Mouse (Mus musculus): Measurements from ENCODE around the gene Satb2. TPM values are rescaled to one million over a fixed set of nuclear protein-coding genes. Genes with fewer than 3 reads are reported as not detected.
A peak's percentile ranks its signal among the peaks of the same experiment; 100 is the strongest.

Satb2 gene
- polyA plus RNA-seq, 1 experiment: 0.15 TPM

DNA sequence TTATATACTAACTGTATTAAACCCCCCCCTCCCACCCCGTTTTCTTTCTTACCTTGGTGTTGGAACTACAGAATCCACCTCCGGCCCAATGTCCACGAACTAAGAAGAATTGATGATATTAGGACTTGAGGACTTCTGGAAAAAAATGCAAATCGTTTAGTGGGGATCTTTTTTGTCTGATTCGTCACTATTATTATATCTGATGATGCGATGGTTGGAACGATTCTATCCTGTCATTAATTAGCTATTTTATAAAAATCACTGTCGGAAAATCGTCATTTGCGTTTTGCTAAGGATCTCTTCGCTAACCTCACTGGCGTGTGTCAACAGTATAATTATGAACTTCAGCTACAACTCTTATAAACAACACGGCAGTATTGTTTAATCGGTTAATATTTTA lies 4.3 kb downstream of the Satb2 start:
- Histone ChIP-seq H3K36me3 (replicated peaks; ENCODE audit: low read length) (no peaks in the 10 kb centered on the region), H3K27me3 (replicated peaks) (peaks cover 87% of the 10 kb centered on the region), H3K9me3 (no peaks in the 10 kb centered on the region), H3K4me3 (replicated peaks) (no peak overlapping the region), H3K4me1 (peaks cover 63% of the 10 kb centered on the region)
- TF ChIP-seq GATA1 (IDR thresholded peaks at IDR 0.05; ENCODE audit: borderline replicate concordance, low read length): no peak
- TF ChIP-seq FLI1 (IDR thresholded peaks at IDR 0.05; ENCODE audit: low read length): no peak

- peak overlapping the region; percentile 92 for H3K4me3 ChIP-seq (replicated peaks)
- H3K9me3 ChIP-seq: no peaks in the 10 kb centered on the region
- peaks cover 63% of the 10 kb centered on the region for H3K4me1 ChIP-seq
- peaks cover 90% of the 10 kb centered on the region for H3K27me3 ChIP-seq (replicated peaks)
- TF ChIP-seq GATA1 (IDR thresholded peaks at IDR 0.05; ENCODE audit: borderline replicate concordance, low read length) (no peak), FLI1 (IDR thresholded peaks at IDR 0.05; ENCODE audit: low read length) (no peak)
- no peaks in the 10 kb centered on the region for H3K36me3 ChIP-seq (replicated peaks; ENCODE audit: low read length)
Measured at GRCm38 (mm10) chr1:56973593-56973950, 4.9 kb downstream of the Satb2 start.

DNA sequence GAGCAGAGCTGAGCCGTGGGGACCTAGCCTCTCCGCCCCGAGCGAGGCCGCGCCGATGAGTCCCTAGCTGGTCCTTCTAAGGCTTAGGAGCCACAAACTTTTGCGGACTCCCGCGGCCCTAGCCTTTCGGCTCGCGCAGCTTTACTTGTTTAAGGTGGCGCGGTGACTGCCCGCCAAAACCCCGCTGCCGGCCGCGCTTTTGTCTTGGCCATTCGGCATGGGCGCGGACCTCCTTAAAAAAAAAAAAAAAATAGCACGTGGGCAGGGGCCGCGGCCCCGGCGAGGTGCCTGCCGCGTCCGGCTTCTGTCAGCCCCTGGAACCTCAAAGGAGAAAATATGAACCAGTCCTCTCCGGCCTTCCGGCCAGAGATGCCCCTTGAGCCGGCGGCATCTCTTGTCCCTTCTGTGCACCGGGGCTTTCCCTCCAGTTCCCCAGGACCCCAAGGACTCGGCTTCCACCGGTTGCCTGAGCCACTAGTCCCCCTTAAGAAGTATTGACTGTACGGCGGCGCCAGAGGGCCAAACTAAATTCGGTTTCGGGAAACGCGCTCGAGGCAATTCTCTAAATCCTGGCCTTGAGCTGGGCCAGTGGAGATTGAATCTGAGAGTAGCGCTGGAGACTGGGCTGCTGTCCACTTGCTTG lies 5.4 kb downstream of the Satb2 start:
- TF ChIP-seq FLI1 (IDR thresholded peaks at IDR 0.05; ENCODE audit: low read length) (no peak), GATA1 (IDR thresholded peaks at IDR 0.05; ENCODE audit: borderline replicate concordance, low read length) (no peak)
- Histone ChIP-seq H3K36me3 (replicated peaks; ENCODE audit: low read length) (no peaks in the 10 kb centered on the region), H3K4me3 (replicated peaks) (peak overlapping the region; percentile 92), H3K9me3 (no peaks in the 10 kb centered on the region), H3K4me1 (peaks cover 60% of the 10 kb centered on the region), H3K27me3 (replicated peaks) (peaks cover 89% of the 10 kb centered on the region)

- Histone ChIP-seq H3K27me3 (replicated peaks) (peaks cover 86% of the 10 kb centered on the region), H3K36me3 (replicated peaks; ENCODE audit: low read length) (no peaks in the 10 kb centered on the region), H3K4me3 (replicated peaks) (peak overlapping the region; percentile 92), H3K4me1 (peaks cover 53% of the 10 kb centered on the region), H3K9me3 (no peaks in the 10 kb centered on the region)
- TF ChIP-seq GATA1 (IDR thresholded peaks at IDR 0.05; ENCODE audit: borderline replicate concordance, low read length) (no peak), FLI1 (IDR thresholded peaks at IDR 0.05; ENCODE audit: low read length) (no peak)
Measured at GRCm38 (mm10) chr1:56972251-56972949, 6.0 kb downstream of the Satb2 start.

DNA sequence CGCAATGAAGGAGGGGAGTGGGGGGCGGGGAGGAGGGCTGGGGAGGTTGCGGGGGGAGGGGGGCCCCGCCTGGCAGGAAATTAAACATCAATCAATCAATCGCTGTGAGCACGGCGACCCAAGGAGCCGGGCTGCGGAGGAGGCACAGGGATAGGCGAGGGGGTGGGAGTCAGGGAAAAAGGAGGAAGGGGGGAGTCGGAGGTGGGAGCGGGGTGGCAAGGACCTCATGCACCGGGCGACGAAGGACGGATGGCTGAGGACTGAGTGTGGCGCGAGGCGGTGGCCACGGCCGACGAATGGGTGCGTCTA lies 6.6 kb downstream of the Satb2 start:
- Histone ChIP-seq H3K36me3 (replicated peaks; ENCODE audit: low read length) (no peaks in the 10 kb centered on the region), H3K9me3 (no peaks in the 10 kb centered on the region), H3K4me1 (peaks cover 48% of the 10 kb centered on the region), H3K27me3 (replicated peaks) (peaks cover 81% of the 10 kb centered on the region), H3K4me3 (replicated peaks) (peak overlapping the region; percentile 92)
- TF ChIP-seq FLI1 (IDR thresholded peaks at IDR 0.05; ENCODE audit: low read length) (no peak), GATA1 (IDR thresholded peaks at IDR 0.05; ENCODE audit: borderline replicate concordance, low read length) (no peak)

DNA sequence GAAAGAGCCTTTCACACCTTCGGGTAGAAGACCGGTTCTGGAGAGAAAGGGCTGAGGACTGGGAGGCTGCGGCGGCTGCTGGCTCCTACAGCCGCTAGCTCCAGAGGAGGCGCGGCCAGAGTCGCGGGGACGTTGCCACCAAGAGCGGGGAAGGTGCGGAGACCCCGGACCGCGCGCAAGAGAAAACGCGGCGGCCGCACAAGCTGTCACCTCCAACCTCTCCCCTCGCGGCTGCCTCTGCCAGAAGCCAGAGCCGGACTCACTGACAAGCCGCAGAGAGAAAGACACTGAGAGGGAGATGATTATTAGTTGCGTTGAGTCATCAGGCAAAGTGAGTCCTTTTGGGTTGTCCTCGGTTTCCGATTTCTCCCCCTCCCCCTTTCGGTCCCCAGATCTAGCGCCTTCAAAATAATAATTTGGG lies 7.0 kb downstream of the Satb2 start:
- H3K27me3 ChIP-seq (replicated peaks): peaks cover 79% of the 10 kb centered on the region
- no peaks in the 10 kb centered on the region for H3K36me3 ChIP-seq (replicated peaks; ENCODE audit: low read length)
- peaks cover 44% of the 10 kb centered on the region for H3K4me1 ChIP-seq
- peak overlapping the region; percentile 92 for H3K4me3 ChIP-seq (replicated peaks)
- no peak for TF ChIP-seq GATA1 (IDR thresholded peaks at IDR 0.05; ENCODE audit: borderline replicate concordance, low read length)
- no peak for TF ChIP-seq FLI1 (IDR thresholded peaks at IDR 0.05; ENCODE audit: low read length)
- H3K9me3 ChIP-seq: no peaks in the 10 kb centered on the region

DNA sequence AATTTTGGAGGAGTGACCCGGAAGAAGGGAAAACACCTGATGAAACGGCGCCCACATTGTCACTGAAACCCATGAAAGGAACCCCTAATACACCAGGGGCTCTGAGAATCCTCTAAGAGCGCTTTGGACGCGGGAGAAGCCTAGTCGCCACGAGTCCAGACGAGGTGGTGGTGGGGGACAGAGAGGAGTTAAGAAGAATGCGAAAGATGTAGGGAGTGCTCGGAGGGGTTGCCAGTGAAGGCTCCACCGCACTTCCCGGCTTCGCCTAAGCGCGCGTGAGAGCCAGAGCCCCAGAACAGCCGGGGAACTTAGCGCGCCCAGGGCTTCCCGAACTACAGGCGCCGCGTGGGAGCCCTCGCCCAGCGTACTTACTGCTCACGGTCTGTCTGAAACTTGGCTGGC lies 7.7 kb downstream of the Satb2 start:
- Histone ChIP-seq H3K36me3 (replicated peaks; ENCODE audit: low read length) (no peaks in the 10 kb centered on the region), H3K27me3 (replicated peaks) (peaks cover 74% of the 10 kb centered on the region), H3K9me3 (no peaks in the 10 kb centered on the region), H3K4me3 (replicated peaks) (peak overlapping the region; percentile 92), H3K4me1 (peaks cover 37% of the 10 kb centered on the region)
- TF ChIP-seq FLI1 (IDR thresholded peaks at IDR 0.05; ENCODE audit: low read length): no peak
- no peak for TF ChIP-seq GATA1 (IDR thresholded peaks at IDR 0.05; ENCODE audit: borderline replicate concordance, low read length)

GRCm38 (mm10) chr1:56969364-56970360 lies 8.8 kb downstream of the Satb2 start:
- Histone ChIP-seq H3K27me3 (replicated peaks) (peaks cover 68% of the 10 kb centered on the region), H3K4me3 (replicated peaks) (no peak overlapping the region), H3K4me1 (peaks cover 32% of the 10 kb centered on the region), H3K36me3 (replicated peaks; ENCODE audit: low read length) (no peaks in the 10 kb centered on the region), H3K9me3 (no peaks in the 10 kb centered on the region)
- TF ChIP-seq GATA1 (IDR thresholded peaks at IDR 0.05; ENCODE audit: borderline replicate concordance, low read length): no peak
- TF ChIP-seq FLI1 (IDR thresholded peaks at IDR 0.05; ENCODE audit: low read length): no peak

DNA sequence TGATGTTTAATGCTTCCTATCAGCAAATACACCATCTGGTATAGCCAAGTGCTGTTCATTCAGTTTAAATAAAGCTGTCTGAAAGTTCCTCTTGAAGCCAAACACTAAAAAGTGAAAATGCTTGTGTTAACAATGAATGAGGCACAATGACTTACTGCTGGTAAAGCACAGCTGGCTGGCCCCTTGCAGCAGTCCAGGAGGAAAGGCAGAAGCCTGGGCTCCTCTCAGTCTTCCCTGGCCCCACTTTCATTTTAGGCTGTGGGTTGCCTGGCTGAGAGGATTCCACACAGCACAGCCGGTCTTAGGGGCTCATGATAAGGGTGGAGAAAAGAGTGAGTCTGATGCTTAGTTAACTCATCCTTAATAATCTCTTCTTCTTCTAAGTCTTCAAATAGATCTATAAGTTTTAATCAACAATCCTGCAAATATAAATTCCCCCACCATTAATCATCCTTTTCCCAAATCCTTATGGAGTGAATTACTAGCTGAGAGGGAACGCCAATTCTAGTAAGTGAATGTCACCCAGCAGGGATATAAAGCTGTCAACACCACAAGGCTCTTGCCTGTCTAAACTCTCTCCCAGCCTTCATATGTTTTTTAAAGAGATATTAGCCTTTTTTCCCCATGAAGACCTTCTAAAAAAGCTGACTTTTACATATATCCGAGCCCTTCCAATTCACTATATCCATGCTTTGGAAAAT lies 12.4 kb downstream of the Satb2 start:
- Histone ChIP-seq H3K36me3 (replicated peaks; ENCODE audit: low read length) (no peaks in the 10 kb centered on the region), H3K4me1 (peaks cover 5% of the 10 kb centered on the region)
- TF ChIP-seq GATA1 (IDR thresholded peaks at IDR 0.05; ENCODE audit: borderline replicate concordance, low read length) (no peak), FLI1 (IDR thresholded peaks at IDR 0.05; ENCODE audit: low read length) (no peak)

More for the DNA sequence above, 12.4 kb downstream of the Satb2 start:
- H3K4me3 ChIP-seq (replicated peaks): no peak overlapping the region
- peaks cover 37% of the 10 kb centered on the region for H3K27me3 ChIP-seq (replicated peaks)
- H3K9me3 ChIP-seq: no peaks in the 10 kb centered on the region

Measured in megakaryocyte, embryonic 14.5 days (primary cell).